13 mouse cellular contexts compared by ENCODE assay signal in the genomic region with DNA sequence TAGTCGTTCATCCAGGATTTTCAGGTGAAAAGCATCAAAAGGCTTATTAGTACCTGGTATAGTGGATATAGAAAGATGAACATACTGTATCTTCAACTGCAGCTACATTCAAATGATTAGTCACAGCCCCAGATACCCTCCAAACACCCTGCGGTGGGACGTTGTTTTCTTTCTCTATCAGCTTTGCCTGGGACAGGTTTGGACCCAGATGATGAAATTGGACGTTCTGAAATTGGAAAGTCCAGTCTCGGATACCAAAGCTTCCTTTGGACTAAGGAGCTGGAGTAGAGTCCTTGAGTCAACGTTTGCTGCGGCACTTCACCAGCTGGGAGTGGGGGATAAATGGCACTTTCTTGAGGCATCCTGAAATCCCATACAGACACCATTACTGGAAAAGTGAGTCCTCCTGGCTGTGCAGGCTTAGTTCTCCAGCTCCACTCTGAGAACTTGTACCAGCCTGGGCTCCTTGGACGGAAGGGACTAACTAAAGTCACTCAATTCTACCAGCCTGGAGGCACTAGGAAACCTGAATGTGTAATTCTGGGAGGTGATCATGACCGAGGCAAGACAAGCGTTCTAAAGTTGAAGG.
DNase-seq lines count a peak whose midpoint lies in the region; ATAC-seq and TF ChIP-seq lines count a peak whose summit lies in the region.
"Had no signal": no experiment of that assay in that cellular context is flagged by ENCODE, and none has a peak within 500 bp of the region (broad histone marks: within the 10 kb centered on the region; RNA-seq: fewer than 3 reads in every experiment).

No protein-coding gene starts in this region.

- peak overlapping the region; percentile 75 for H3K4me3 ChIP-seq in gastrocnemius, adult 2 months
- no peak overlapping the region for H3K4me3 ChIP-seq in intestine, embryonic 14.5 days (ENCODE audit: low read depth, low read length)
- H3K4me3 ChIP-seq in intestine, embryonic 15.5 days (replicated peaks), result no peak overlapping the region
- H3K4me3 ChIP-seq in lung, embryonic 15.5 days, result 0 out of 2 replicates have a peak overlapping the region, but pooled peaks have one; percentile 60
- no peak overlapping the region for H3K4me3 ChIP-seq in heart, embryonic 16.5 days (ENCODE audit: low read length)
- H3K4me3 ChIP-seq: liver, embryonic 13.5 days had no signal

- H3K4me2 ChIP-seq in intestine, embryonic 14.5 days (ENCODE audit: low read length), result no peak overlapping the region
- H3K4me2 ChIP-seq in intestine, embryonic 15.5 days (replicated peaks), result no peak overlapping the region
- peak overlapping the region; percentile 47 for H3K4me2 ChIP-seq in lung, embryonic 15.5 days
- H3K4me2 ChIP-seq in heart, embryonic 16.5 days (ENCODE audit: low read depth, low read length), result peak overlapping the region; percentile 52; the same call in 1 of the 2 replicates
- H3K4me2 ChIP-seq: midbrain, embryonic 11.5 days had no signal

- peak overlapping the region; percentile 100 for H3K27ac ChIP-seq in gastrocnemius, adult 2 months
- H3K27ac ChIP-seq in intestine, embryonic 14.5 days (ENCODE audit: low read depth), result no peak overlapping the region
- H3K27ac ChIP-seq in intestine, embryonic 15.5 days, result no peak overlapping the region
- peak overlapping the region; percentile 17; the same call in 1 of the 2 replicates for H3K27ac ChIP-seq in lung, embryonic 15.5 days
- peak overlapping the region; percentile 63 for H3K27ac ChIP-seq in heart, embryonic 16.5 days (ENCODE audit: low read length)
- H3K27ac ChIP-seq: liver, embryonic 13.5 days had no signal

- H3K9me3 ChIP-seq in intestine, embryonic 14.5 days (ENCODE audit: control insufficient read depth, low read length), result no peaks in the 10 kb centered on the region
- no peaks in the 10 kb centered on the region for H3K9me3 ChIP-seq in intestine, embryonic 15.5 days
- H3K9me3 ChIP-seq in lung, embryonic 15.5 days, result no peaks in the 10 kb centered on the region
- H3K9me3 ChIP-seq in heart, embryonic 16.5 days (replicated peaks; ENCODE audit: control insufficient read depth, low read length), result no peaks in the 10 kb centered on the region
- H3K9me3 ChIP-seq: liver, embryonic 13.5 days had no signal

- no peak for TF ChIP-seq CTCF in gastrocnemius, adult 2 months (IDR thresholded peaks at IDR 0.05)

- peaks cover 11% of the 10 kb centered on the region for H3K4me1 ChIP-seq in intestine, embryonic 14.5 days (replicated peaks; ENCODE audit: control insufficient read depth, insufficient read depth, low read length)
- no peaks in the 10 kb centered on the region; the same call in 1 of the 2 replicates for H3K4me1 ChIP-seq in intestine, embryonic 15.5 days (replicated peaks)
- H3K4me1 ChIP-seq in lung, embryonic 15.5 days, result peaks cover 31% of the 10 kb centered on the region
- H3K4me1 ChIP-seq in heart, embryonic 16.5 days (ENCODE audit: control insufficient read depth, insufficient read depth, low read length), result peaks cover 16% of the 10 kb centered on the region

- H3K9ac ChIP-seq in intestine, embryonic 14.5 days (ENCODE audit: low read length), result no peak overlapping the region
- H3K9ac ChIP-seq in intestine, embryonic 15.5 days, result no peak overlapping the region
- H3K9ac ChIP-seq in lung, embryonic 15.5 days, result no peak overlapping the region
- H3K9ac ChIP-seq in heart, embryonic 16.5 days (ENCODE audit: low read length), result no peak overlapping the region
- H3K9ac ChIP-seq: liver, embryonic 13.5 days had no signal

- intact Hi-C loops in gastrocnemius, adult 2 months (cut with DNase I), result no loop called here

- no peaks in the 10 kb centered on the region for H3K36me3 ChIP-seq in intestine, embryonic 14.5 days (ENCODE audit: control insufficient read depth, insufficient read depth, low read length)
- H3K36me3 ChIP-seq in intestine, embryonic 15.5 days, result no peaks in the 10 kb centered on the region
- no peaks in the 10 kb centered on the region for H3K36me3 ChIP-seq in lung, embryonic 15.5 days
- H3K36me3 ChIP-seq in heart, embryonic 16.5 days (ENCODE audit: control insufficient read depth, insufficient read depth), result no peaks in the 10 kb centered on the region
- H3K36me3 ChIP-seq: liver, embryonic 13.5 days had no signal

- H3K27me3 ChIP-seq in intestine, embryonic 14.5 days (replicated peaks; ENCODE audit: control insufficient read depth, insufficient read depth, low read length), result no peaks in the 10 kb centered on the region
- H3K27me3 ChIP-seq in intestine, embryonic 15.5 days (replicated peaks), result no peaks in the 10 kb centered on the region
- H3K27me3 ChIP-seq in lung, embryonic 15.5 days, result no peaks in the 10 kb centered on the region
- H3K27me3 ChIP-seq in heart, embryonic 16.5 days (ENCODE audit: control insufficient read depth, insufficient read depth, low read length), result no peaks in the 10 kb centered on the region
- H3K27me3 ChIP-seq: liver, embryonic 13.5 days had no signal

- 83% methylated on average over 10 of the region's 10 CpGs for WGBS in intestine, embryonic 14.5 days
- 82% methylated on average over 10 of the region's 10 CpGs for WGBS in intestine, embryonic 15.5 days
- 63% methylated on average over 10 of the region's 10 CpGs for WGBS in lung, embryonic 15.5 days
- WGBS in heart, embryonic 16.5 days, result 69% methylated on average over 10 of the region's 10 CpGs

- no peak for DNase-seq in gastrocnemius, adult 2 months
- no peak for DNase-seq in gastrocnemius, postnatal 25 days
- DNase-seq in intestine, embryonic 14.5 days (ENCODE audit: low spot score), result peak; percentile 47
- DNase-seq in lung, postnatal 36 days, result no peak
- DNase-seq: adrenal gland, postnatal 25 days; cerebellum, postnatal 14 days; liver, embryonic 13.5 days had no signal

- no peak for ATAC-seq in intestine, embryonic 14.5 days (replicated peaks; ENCODE audit: low FRiP score, low TSS enrichment, low read depth)
- ATAC-seq in intestine, embryonic 15.5 days, result no peak
- no peak for ATAC-seq in lung, embryonic 15.5 days (ENCODE audit: borderline replicate concordance, extremely low read depth, low FRiP score, low TSS enrichment)
- no peak for ATAC-seq in heart, embryonic 16.5 days (replicated peaks; ENCODE audit: extremely low read depth, insufficient read depth, low FRiP score)
- ATAC-seq in cerebellum, adult (ENCODE audit: insufficient number of reproducible peaks, low FRiP score, low TSS enrichment), result no peak
- ATAC-seq: forebrain, embryonic 14.5 days had no signal

Comparison
In these comparisons a context has a peak if more than half of its experiments do, and no peak if none do; other contexts are left out.
1. H3K27ac ChIP-seq: peak in gastrocnemius, adult 2 months (single experiment), lung, embryonic 15.5 days (single experiment) and heart, embryonic 16.5 days (single experiment); none in intestine, embryonic 14.5 days (single experiment) and intestine, embryonic 15.5 days (single experiment).
2. H3K4me3 ChIP-seq: peak in gastrocnemius, adult 2 months (single experiment) and lung, embryonic 15.5 days (single experiment); none in intestine, embryonic 14.5 days (single experiment), intestine, embryonic 15.5 days (single experiment) and heart, embryonic 16.5 days (single experiment).
3. H3K4me2 ChIP-seq: peak in lung, embryonic 15.5 days (single experiment) and heart, embryonic 16.5 days (single experiment); none in intestine, embryonic 14.5 days (single experiment) and intestine, embryonic 15.5 days (single experiment).